Mouse (Mus musculus) limb, embryonic 15.5 days (tissue): ENCODE data around the gene Pbx1. TPM values are rescaled to one million over a fixed set of nuclear protein-coding genes. Genes with fewer than 3 reads are reported as not detected.

Source experiments
- ATAC-seq: fragments of 200-750 bp; cut with Nextera tagmentation; 2 replicates; pipeline ENCODE4 v1.8.0; 2017; ENCODE audit warnings: low read depth, moderate TSS enrichment; ENCODE audit not compliant: insufficient number of reproducible peaks, low FRiP score, low TSS enrichment
- H3K27ac ChIP-seq: fragments of 300-500 bp; sonication (generic); 2 replicates; pipeline ENCODE4 v1.5.1; 2015; ENCODE audit warnings: moderate library complexity, mild to moderate bottlenecking, inconsistent platforms
- H3K27me3 ChIP-seq: fragments of 300-500 bp; sonication (generic); 2 replicates; pipeline ENCODE4 v1.6.1; 2015; ENCODE audit warnings: inconsistent platforms
- H3K36me3 ChIP-seq: fragments of 300-500 bp; sonication (generic); 2 replicates; pipeline ENCODE4 v1.6.1; 2015; ENCODE audit warnings: inconsistent platforms
- H3K4me1 ChIP-seq: fragments of 300-500 bp; sonication (generic); 2 replicates; pipeline ENCODE4 v1.6.1; 2015; ENCODE audit warnings: inconsistent platforms
- H3K4me2 ChIP-seq: fragments of 300-500 bp; sonication (generic); 2 replicates; pipeline ENCODE4 v1.6.1; 2015; ENCODE audit warnings: mild to moderate bottlenecking, inconsistent platforms
- H3K4me3 ChIP-seq: fragments of 300-500 bp; sonication (generic); 2 replicates; pipeline ENCODE4 v1.5.1; 2015; ENCODE audit warnings: mild to moderate bottlenecking, inconsistent platforms
- H3K9ac ChIP-seq: fragments of 300-500 bp; sonication (generic); 2 replicates; pipeline ENCODE4 v1.6.1; 2015; ENCODE audit warnings: inconsistent platforms
- H3K9me3 ChIP-seq: fragments of 300-500 bp; sonication (generic); 2 replicates; pipeline ENCODE4 v1.6.1; 2016; ENCODE audit warnings: inconsistent platforms
- WGBS: fragments of 180-500 bp; shearing (Covaris S2); methylation state at CpG from one replicate; pipeline ENCODE4 v1.1.7; 2015; 5-methylcytosine and 5-hydroxymethylcytosine counted together
- polyA plus RNA-seq: library from polyadenylated mRNA; unstranded; fragments of >200 nt; fragmentation: Nextera tagmentation; extraction: Ambion mirVana; gene quantifications from 2 replicates; pipeline ENCODE4 v1.2.1, GENCODE M21; 2015

Gene Pbx1
- polyA plus RNA-seq, 1 experiment from 2014 or later = 25.5 TPM

GRCm38 (mm10) chr1:168309101-168309521, 123.0 kb downstream of the Pbx1 start:
- Histone ChIP-seq H3K9ac (no peak overlapping the region), H3K4me1 (0 out of 2 replicates have a peak, but pooled peaks cover 2% of the 10 kb centered on the region), H3K9me3 (no peaks in the 10 kb centered on the region), H3K36me3 (no peaks in the 10 kb centered on the region), H3K27ac (no peak overlapping the region), H3K4me2 (no peak overlapping the region), H3K4me3 (no peak overlapping the region), H3K27me3 (no peaks in the 10 kb centered on the region)
- 72% methylated on average over 8 of the region's 8 CpGs for WGBS
- ATAC-seq = no peak

DNA sequence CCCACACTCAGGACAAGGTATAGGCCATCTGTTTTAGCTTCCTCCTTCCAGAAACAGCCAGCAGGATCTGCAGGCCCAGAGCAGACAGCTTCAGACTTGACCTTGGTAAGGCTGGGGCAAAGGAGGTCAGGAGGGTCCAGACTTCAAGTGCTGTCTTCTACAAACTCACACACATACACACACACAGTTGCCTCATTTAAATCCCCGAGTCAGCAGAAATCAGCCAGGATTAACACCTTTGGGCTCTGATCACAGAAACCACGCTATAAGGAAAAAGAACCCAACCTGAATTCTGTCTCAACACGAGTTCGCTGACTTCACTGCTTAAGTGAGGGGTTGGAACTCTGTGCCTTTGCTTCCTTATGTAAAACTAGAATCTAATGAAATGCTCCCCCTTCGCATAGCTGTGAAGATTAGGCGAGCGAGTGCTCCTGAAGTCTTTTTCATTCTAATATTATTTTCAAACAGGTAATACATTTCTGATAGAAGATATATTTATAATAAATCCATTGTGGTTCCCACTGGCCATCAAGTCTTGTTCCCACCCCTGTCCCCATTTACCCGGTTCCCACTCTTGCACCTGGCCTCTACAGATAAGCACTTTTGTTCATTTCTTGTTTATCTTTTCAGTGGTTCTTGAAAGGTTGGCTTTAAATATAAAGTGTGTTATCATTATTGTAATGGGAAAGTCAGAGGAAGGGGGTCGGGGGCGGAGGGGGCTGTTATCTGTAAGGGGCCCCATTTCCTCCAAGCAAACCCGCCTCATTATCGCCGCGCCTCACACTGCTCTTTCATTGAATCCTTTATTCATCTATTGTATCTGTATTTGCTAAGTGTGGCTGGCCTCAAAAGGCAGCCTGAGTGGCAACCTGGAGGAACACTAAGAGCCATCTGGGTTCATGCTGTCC, 124.5 kb downstream of the Pbx1 start:
- Histone ChIP-seq H3K4me3 (no peak overlapping the region), H3K9me3 (no peaks in the 10 kb centered on the region), H3K9ac (no peak overlapping the region), H3K27me3 (no peaks in the 10 kb centered on the region), H3K4me2 (no peak overlapping the region), H3K27ac (no peak overlapping the region), H3K36me3 (no peaks in the 10 kb centered on the region), H3K4me1 (0 out of 2 replicates have a peak, but pooled peaks cover 2% of the 10 kb centered on the region)
- WGBS = 83% methylated on average over 14 of the region's 14 CpGs
- ATAC-seq = no peak

- Histone ChIP-seq H3K27ac (no peak overlapping the region), H3K36me3 (no peaks in the 10 kb centered on the region), H3K9ac (no peak overlapping the region), H3K4me3 (no peak overlapping the region), H3K27me3 (peaks cover 16% of the 10 kb centered on the region), H3K4me2 (no peak overlapping the region), H3K4me1 (peaks cover 16% of the 10 kb centered on the region), H3K9me3 (no peaks in the 10 kb centered on the region)
- no peak for ATAC-seq
- 56% methylated on average over 6 of the region's 6 CpGs for WGBS
These were observed 131.6 kb downstream of the Pbx1 start for GRCm38 (mm10) chr1:168300505-168300904.

DNA sequence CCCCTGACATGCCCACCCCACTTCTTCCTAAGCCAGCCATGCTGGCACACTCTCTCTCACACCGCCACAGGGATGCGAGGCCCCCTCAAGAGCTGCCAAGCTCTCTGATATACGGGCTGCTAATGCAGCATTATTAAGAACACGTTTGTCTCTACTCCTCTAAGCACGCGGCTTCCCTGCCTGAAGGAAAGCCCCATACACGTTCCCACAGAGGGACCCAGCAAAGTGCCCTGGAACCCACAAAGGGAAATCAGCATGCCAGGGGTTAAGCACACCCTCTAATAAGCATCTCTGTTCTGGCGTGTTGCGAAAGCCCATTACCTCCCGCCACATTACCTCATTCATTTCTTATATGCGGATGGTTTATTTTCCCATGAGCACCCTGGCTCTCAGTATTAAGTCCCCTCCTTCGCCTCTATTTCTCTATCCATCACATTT, 132.1 kb downstream of the Pbx1 start:
- Histone ChIP-seq H3K4me3 (no peak overlapping the region), H3K36me3 (no peaks in the 10 kb centered on the region), H3K4me1 (peaks cover 16% of the 10 kb centered on the region), H3K27me3 (peaks cover 16% of the 10 kb centered on the region), H3K4me2 (no peak overlapping the region), H3K27ac (no peak overlapping the region), H3K9ac (no peak overlapping the region), H3K9me3 (no peaks in the 10 kb centered on the region)
- WGBS = 25% methylated on average over 12 of the region's 12 CpGs
- ATAC-seq = no peak

DNA sequence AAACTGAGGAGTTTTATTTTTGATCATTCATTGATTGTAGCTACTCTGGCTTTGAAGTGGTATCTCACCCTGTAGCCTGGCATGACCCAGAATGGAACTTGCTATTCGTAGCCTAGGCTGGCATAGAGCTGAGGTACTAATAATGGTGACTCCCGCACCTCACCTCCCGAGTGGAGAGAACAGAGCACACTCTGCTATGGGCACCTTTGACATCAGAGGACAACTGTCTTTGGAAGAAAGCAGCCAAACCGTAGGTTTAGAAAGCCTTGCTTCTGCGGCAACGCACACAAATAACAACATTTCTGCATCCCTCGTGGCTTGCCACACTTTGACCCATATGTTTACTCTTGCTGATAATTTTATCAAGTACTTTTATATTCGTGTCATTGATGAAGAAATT, 132.9 kb downstream of the Pbx1 start:
- H3K9ac ChIP-seq = no peak overlapping the region
- H3K4me1 ChIP-seq = peaks cover 16% of the 10 kb centered on the region
- no peaks in the 10 kb centered on the region for H3K36me3 ChIP-seq
- ATAC-seq = no peak
- no peak overlapping the region for H3K4me3 ChIP-seq
- H3K27ac ChIP-seq = no peak overlapping the region
- WGBS = 91% methylated on average over 8 of the region's 8 CpGs
- peaks cover 16% of the 10 kb centered on the region for H3K27me3 ChIP-seq
- H3K4me2 ChIP-seq = no peak overlapping the region
- no peaks in the 10 kb centered on the region for H3K9me3 ChIP-seq

- H3K9me3 ChIP-seq = no peaks in the 10 kb centered on the region
- no peak overlapping the region for H3K9ac ChIP-seq
- ATAC-seq = no peak
- no peak overlapping the region for H3K27ac ChIP-seq
- peaks cover 16% of the 10 kb centered on the region for H3K4me1 ChIP-seq
- H3K4me3 ChIP-seq = no peak overlapping the region
- peaks cover 29% of the 10 kb centered on the region for H3K27me3 ChIP-seq
- no peaks in the 10 kb centered on the region for H3K36me3 ChIP-seq
- WGBS = 29% methylated on average over 2 of the region's 2 CpGs
- no peak overlapping the region for H3K4me2 ChIP-seq
These were observed 135.8 kb downstream of the Pbx1 start for GRCm38 (mm10) chr1:168296290-168296689.

DNA sequence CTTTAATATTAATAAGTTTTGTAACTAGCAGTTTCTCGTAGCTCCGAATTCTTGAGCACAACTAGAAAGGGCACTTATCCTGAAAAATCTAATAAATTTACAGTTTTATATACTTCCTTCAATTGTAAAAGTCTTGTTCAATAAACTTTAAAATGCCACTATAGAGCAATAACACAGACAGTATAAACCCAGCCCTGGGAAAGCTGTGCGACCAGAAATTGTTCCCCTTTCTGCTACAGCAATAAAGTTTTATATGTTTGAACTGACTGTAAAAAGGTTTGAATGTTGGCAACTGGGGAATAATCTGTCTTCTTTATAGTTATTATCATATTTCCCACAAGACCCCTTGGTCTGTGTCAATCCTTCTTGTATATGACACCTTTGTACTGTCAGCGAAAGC, 136.3 kb downstream of the Pbx1 start:
- no peak overlapping the region for H3K4me3 ChIP-seq
- no peak overlapping the region for H3K4me2 ChIP-seq
- no peak for ATAC-seq
- H3K9ac ChIP-seq = no peak overlapping the region
- H3K36me3 ChIP-seq = no peaks in the 10 kb centered on the region
- H3K4me1 ChIP-seq = peaks cover 16% of the 10 kb centered on the region
- WGBS = 33% methylated on average over 4 of the region's 4 CpGs
- H3K27ac ChIP-seq = no peak overlapping the region
- H3K9me3 ChIP-seq = no peaks in the 10 kb centered on the region
- H3K27me3 ChIP-seq = peaks cover 30% of the 10 kb centered on the region

GRCm38 (mm10) chr1:168293673-168294072, 138.4 kb downstream of the Pbx1 start:
- Histone ChIP-seq H3K9ac (no peak overlapping the region), H3K27ac (no peak overlapping the region), H3K36me3 (no peaks in the 10 kb centered on the region), H3K4me1 (peaks cover 17% of the 10 kb centered on the region), H3K4me2 (no peak overlapping the region), H3K4me3 (no peak overlapping the region), H3K27me3 (peaks cover 29% of the 10 kb centered on the region; the same call in 1 of the 2 replicates), H3K9me3 (no peaks in the 10 kb centered on the region)
- no peak for ATAC-seq
- 81% methylated on average over 1 of the region's 1 CpGs for WGBS

GRCm38 (mm10) chr1:168292106-168292505, 140.0 kb downstream of the Pbx1 start:
- peaks cover 29% of the 10 kb centered on the region; the same call in 1 of the 2 replicates for H3K27me3 ChIP-seq
- no peaks in the 10 kb centered on the region for H3K36me3 ChIP-seq
- no peak overlapping the region for H3K4me2 ChIP-seq
- no peak overlapping the region for H3K9ac ChIP-seq
- no peak overlapping the region for H3K4me3 ChIP-seq
- no peak overlapping the region for H3K27ac ChIP-seq
- no peak for ATAC-seq
- 75% methylated on average over 9 of the region's 9 CpGs for WGBS
- no peaks in the 10 kb centered on the region for H3K9me3 ChIP-seq
- peaks cover 26% of the 10 kb centered on the region for H3K4me1 ChIP-seq

GRCm38 (mm10) chr1:168291643-168292040, 140.4 kb downstream of the Pbx1 start:
- Histone ChIP-seq H3K4me1 (peaks cover 26% of the 10 kb centered on the region), H3K4me2 (no peak overlapping the region), H3K27me3 (peaks cover 29% of the 10 kb centered on the region; the same call in 1 of the 2 replicates), H3K4me3 (no peak overlapping the region), H3K27ac (no peak overlapping the region), H3K9me3 (no peaks in the 10 kb centered on the region), H3K9ac (no peak overlapping the region), H3K36me3 (no peaks in the 10 kb centered on the region)
- no peak for ATAC-seq
- WGBS = 86% methylated on average over 6 of the region's 6 CpGs

DNA sequence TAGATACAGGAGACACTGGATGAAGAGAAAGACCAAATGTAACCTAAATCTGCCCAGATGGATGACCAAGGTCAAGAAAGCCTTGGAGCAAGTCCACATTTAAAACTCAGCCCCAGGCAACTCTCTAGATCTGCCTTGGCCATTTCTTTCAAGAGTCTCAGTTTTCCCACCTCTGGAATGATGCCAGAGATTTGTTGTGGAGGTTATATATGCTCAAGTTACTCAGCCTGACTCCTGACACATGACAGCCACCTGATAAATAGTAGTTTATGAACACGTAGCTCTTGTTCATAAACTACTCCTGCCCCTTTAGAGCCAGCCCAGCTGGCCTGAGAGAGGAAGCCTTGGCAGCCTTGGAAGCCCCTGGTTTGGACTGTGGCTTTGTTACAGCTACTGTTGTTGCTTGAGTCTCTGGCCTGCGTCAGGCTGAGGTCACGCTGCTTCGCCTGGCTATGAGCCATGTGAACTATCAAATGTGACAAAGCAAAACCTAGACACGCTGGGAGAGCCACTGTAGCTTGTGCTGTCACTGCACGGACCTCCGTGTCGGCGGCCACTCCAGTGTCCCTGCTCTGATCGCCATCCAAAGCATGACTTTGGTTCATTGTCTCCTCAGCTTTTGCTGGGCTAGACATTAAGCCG, 140.9 kb downstream of the Pbx1 start:
- no peak overlapping the region for H3K4me2 ChIP-seq
- ATAC-seq = no peak
- H3K4me3 ChIP-seq = no peak overlapping the region
- peaks cover 21% of the 10 kb centered on the region for H3K4me1 ChIP-seq
- no peak overlapping the region for H3K27ac ChIP-seq
- no peak overlapping the region for H3K9ac ChIP-seq
- WGBS = 79% methylated on average over 11 of the region's 11 CpGs
- H3K36me3 ChIP-seq = no peaks in the 10 kb centered on the region
- no peaks in the 10 kb centered on the region for H3K9me3 ChIP-seq
- H3K27me3 ChIP-seq = peaks cover 29% of the 10 kb centered on the region; the same call in 1 of the 2 replicates
